Mouse (Mus musculus) neural tube, embryonic 13.5 days (tissue): ENCODE data around the gene Sept4. TPM values are rescaled to one million over a fixed set of nuclear protein-coding genes. Genes with fewer than 3 reads are reported as not detected.

ENCODE experiments used
- ATAC-seq: fragments of 200-750 bp; cut with Nextera tagmentation; 2 replicates; pipeline ENCODE4 v1.8.0; 2017; ENCODE audit warnings: low read depth, mild to moderate bottlenecking, moderate TSS enrichment, moderate library complexity
- H3K27ac ChIP-seq: fragments of 300-500 bp; sonication (generic); replicated peaks from 2 replicates; pipeline ENCODE4 v1.5.1; 2015; ENCODE audit warnings: moderate library complexity, mild to moderate bottlenecking, inconsistent platforms
- H3K27me3 ChIP-seq: fragments of 300-500 bp; sonication (generic); 2 replicates; pipeline ENCODE4 v1.6.1; 2015; ENCODE audit warnings: mild to moderate bottlenecking, inconsistent platforms
- H3K36me3 ChIP-seq: fragments of 300-500 bp; sonication (generic); 2 replicates; pipeline ENCODE4 v1.6.1; 2015; ENCODE audit warnings: mild to moderate bottlenecking, inconsistent platforms
- H3K4me1 ChIP-seq: fragments of 300-500 bp; sonication (generic); replicated peaks from 2 replicates; pipeline ENCODE4 v1.6.1; 2015; ENCODE audit warnings: inconsistent platforms
- H3K4me2 ChIP-seq: fragments of 300-500 bp; sonication (generic); 2 replicates; pipeline ENCODE4 v1.6.1; 2015; ENCODE audit warnings: inconsistent platforms, mild to moderate bottlenecking, moderate library complexity
- H3K4me3 ChIP-seq: fragments of 300-500 bp; sonication (generic); 2 replicates; pipeline ENCODE4 v1.5.1; 2015; ENCODE audit warnings: mild to moderate bottlenecking, inconsistent platforms
- H3K9ac ChIP-seq: fragments of 300-500 bp; sonication (generic); 2 replicates; pipeline ENCODE4 v1.6.1; 2015; ENCODE audit warnings: moderate library complexity, mild to moderate bottlenecking, inconsistent platforms
- H3K9me3 ChIP-seq: fragments of 300-500 bp; sonication (generic); 2 replicates; pipeline ENCODE4 v1.6.1; 2016; ENCODE audit warnings: inconsistent platforms
- WGBS: fragments of 180-500 bp; shearing (Covaris S2); methylation state at CpG from one replicate; pipeline ENCODE4 v1.1.7; 2015; 5-methylcytosine and 5-hydroxymethylcytosine counted together
- polyA plus RNA-seq: library from polyadenylated mRNA; unstranded; fragments of >200 nt; fragmentation: Nextera tagmentation; extraction: Ambion mirVana; gene quantifications from 2 replicates; pipeline ENCODE4 v1.2.1, GENCODE M21; 2015

Gene Sept4
- polyA plus RNA-seq, 1 experiment from 2014 or later = 27.2 TPM

DNA sequence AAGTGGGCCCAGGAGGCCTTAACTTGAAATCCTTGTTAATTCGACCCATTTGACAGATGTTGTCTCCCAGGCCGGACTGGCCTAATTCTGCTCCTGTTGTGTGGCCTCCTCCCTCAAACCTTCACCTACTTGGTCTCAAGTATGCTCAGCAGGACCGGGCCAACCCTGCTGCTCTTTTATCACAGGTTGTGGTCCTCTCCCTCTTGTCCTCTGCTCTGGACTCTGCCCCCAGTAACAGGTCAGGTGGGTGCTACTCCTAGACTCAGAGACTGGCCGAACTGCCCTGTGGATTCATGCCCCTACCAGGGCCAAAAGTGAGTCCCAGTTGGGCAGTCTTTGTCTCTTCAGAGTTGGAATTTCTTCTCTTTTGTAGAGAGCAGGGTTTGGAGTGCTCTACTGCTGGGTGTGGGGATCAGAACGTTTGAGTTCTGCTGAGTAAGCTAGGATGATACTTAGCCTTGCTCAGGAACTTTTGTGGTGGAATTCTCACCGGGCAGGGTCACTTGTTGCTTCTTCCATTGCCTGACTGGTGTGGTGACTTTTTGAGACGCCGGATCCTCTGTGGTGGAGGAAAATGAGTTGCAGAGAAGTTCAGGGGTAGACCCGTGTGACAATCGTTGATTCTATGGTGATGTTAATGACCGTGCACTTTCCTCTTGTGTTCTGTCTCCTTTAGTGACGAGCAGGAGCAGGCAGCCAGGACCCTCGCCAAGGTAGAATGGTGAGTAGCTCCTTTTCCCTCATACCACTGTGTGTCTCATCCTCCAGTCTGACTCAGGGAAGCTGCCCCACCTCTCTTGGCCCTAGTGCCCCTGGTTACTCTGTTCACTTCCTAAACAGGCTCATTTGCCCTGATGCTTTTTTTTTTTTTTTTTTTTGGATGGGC, 24.3 kb downstream of the Sept4 start:
- 32% methylated on average over 13 of the region's 13 CpGs for WGBS
- Histone ChIP-seq H3K36me3 (peaks cover 17% of the 10 kb centered on the region), H3K9me3 (no peaks in the 10 kb centered on the region), H3K27me3 (no peaks in the 10 kb centered on the region), H3K4me2 (peak overlapping the region; percentile 87), H3K9ac (peak overlapping the region; percentile 85), H3K4me3 (peak overlapping the region; percentile 78), H3K27ac (peak overlapping the region; percentile 90), H3K4me1 (peaks cover 72% of the 10 kb centered on the region)
- ATAC-seq = no peak

DNA sequence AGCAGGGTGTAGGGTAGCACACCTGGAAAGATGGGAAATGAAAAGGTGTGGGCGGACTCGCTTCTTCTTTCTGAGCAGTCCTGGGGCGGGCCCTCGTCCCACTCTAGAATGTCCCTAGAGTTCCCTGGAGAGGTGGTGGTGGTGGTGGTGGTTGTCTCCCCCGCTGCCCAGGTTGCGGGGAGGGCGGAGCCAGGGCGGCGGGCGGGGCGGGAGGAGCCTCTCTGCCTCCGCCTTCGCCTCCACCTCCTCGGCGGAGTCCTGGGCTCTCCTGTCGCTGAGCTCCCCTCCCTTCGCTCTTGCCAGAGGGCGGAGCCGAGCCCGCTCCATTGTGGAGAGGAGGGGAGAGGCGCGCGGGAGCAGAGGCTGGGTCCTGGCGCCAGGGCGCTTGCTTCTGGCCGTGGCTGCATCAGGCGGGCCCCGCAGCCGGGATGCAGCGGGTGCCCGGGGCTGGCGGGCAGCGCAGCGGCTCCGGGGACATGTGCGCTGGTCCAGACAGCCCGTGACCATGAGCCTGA, 26.7 kb downstream of the Sept4 start:
- H3K9me3 ChIP-seq = no peaks in the 10 kb centered on the region
- peak overlapping the region; percentile 91 for H3K27ac ChIP-seq
- no peaks in the 10 kb centered on the region for H3K27me3 ChIP-seq
- peak overlapping the region; percentile 92 for H3K4me2 ChIP-seq
- H3K9ac ChIP-seq = peak overlapping the region; percentile 97
- H3K36me3 ChIP-seq = peaks cover 41% of the 10 kb centered on the region
- peak; percentile 54 for ATAC-seq
- H3K4me3 ChIP-seq = peak overlapping the region; percentile 91
- 1% methylated on average over 35 of the region's 37 CpGs for WGBS
- peaks cover 66% of the 10 kb centered on the region for H3K4me1 ChIP-seq

DNA sequence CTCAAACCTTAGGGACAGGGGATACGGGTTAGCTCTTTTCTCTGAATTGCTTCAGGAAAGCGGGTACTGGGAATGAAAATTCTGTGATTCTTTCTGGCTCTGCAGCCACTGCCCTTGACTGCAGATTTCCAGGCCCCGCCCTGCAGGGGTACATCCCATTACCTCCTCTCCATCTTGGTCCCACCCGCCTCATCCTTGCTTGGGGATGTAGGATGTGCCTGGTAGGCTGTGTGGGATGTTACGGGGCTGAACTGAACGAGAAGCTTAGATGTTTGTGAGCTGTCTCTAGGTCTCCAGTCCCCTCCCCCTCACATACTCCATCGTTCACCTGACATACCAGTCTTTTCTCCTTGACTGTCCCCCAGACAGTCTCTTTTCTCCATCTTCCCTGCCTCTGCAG, 27.3 kb downstream of the Sept4 start:
- H3K4me1 ChIP-seq = peaks cover 60% of the 10 kb centered on the region
- no peak for ATAC-seq
- 5% methylated on average over 7 of the region's 7 CpGs for WGBS

DNA sequence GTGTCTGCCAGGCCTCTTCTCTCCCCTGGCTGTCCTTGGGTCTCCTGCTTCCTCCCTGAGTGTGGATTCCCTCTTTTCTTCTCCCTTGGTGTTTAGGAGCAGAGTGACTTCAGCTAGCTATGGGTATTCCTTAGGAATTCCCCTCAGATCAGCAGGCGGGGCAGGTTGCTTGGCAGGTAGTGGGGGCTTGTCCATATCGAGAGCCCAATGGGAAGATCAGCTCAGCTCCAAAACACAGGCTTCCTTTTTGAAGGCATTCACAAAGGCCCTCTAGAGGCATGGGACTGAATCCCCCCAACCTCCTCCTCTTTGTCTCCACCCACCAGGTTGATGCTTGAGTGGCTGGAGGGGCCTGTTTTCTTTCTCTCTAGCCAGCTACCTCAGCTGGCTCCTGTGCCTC, 27.8 kb downstream of the Sept4 start:
- Histone ChIP-seq H3K9ac (peak overlapping the region; percentile 97), H3K27ac (peak overlapping the region; percentile 91), H3K27me3 (no peaks in the 10 kb centered on the region), H3K4me3 (peak overlapping the region; percentile 91), H3K9me3 (no peaks in the 10 kb centered on the region), H3K36me3 (peaks cover 52% of the 10 kb centered on the region), H3K4me1 (peaks cover 59% of the 10 kb centered on the region), H3K4me2 (peak overlapping the region; percentile 92)
- 17% methylated on average over 2 of the region's 2 CpGs for WGBS
- no peak for ATAC-seq

More for the DNA sequence above, 27.3 kb downstream of the Sept4 start:
- Histone ChIP-seq H3K27me3 (no peaks in the 10 kb centered on the region), H3K4me2 (peak overlapping the region; percentile 92), H3K4me3 (peak overlapping the region; percentile 91), H3K27ac (peak overlapping the region; percentile 91), H3K9me3 (no peaks in the 10 kb centered on the region), H3K9ac (peak overlapping the region; percentile 97), H3K36me3 (peaks cover 47% of the 10 kb centered on the region)

DNA sequence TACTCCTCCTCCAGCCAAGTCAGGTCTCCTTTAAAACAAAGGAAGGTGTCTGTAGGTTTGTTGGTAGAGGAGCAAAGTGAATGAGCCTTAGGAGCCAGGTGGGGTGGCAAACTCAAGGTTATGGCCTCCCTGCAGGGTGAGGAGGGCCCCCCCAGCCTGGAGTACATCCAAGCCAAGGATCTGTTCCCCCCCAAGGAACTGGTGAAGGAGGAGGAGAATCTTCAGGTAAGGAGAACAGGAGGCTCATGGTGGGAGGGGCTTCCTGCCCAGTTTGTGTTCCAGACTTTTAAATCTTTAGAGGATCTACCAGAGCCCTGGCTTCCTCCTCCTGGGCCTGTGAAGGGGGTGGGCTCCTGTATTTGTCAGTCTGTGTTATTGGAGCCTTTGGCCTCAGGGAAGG, 28.4 kb downstream of the Sept4 start:
- H3K9ac ChIP-seq = peak overlapping the region; percentile 97
- peaks cover 59% of the 10 kb centered on the region for H3K4me1 ChIP-seq
- peak overlapping the region; percentile 91; the same call in 1 of the 2 replicates for H3K27ac ChIP-seq

DNA sequence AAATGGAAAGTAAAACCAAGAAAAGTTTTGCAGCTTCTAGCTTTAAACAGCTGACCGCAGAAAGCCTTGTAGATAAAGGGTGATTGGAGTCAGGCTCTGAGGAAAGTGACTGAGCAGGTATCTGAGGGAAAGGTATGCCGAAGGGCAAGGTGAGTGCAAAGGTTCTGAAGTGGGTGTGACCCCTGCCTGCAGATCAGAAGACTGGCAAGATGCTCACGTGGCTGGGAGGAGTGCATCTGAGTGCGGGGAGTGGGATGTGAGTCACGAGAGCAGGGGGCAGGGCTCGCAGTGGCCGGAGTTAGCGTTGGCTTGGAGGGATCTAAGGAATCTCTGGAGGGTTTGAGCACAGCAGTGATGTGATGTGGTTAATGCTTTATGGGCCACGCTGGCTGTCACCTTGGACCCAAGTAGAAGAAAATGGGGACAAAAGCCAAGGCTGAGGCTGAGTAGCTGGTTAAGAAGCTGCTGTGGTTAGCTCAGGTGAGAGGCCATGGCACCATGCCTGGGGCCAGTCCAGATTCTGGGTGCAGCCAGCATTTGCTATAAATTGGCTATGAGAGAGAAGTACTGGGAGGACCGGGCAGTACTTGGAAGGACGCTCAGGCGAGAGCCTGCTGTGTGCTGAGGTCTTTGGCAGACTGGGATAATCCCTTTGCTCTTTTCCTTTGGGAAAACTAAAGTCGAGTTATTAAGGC, 30.8 kb downstream of the Sept4 start:
- Histone ChIP-seq H3K27me3 (no peaks in the 10 kb centered on the region), H3K36me3 (peaks cover 76% of the 10 kb centered on the region), H3K9me3 (no peaks in the 10 kb centered on the region), H3K4me2 (no peak overlapping the region), H3K4me3 (no peak overlapping the region), H3K27ac (no peak overlapping the region), H3K9ac (no peak overlapping the region), H3K4me1 (peaks cover 38% of the 10 kb centered on the region)
- no peak for ATAC-seq
- 92% methylated on average over 13 of the region's 13 CpGs for WGBS

More for the DNA sequence above, 28.4 kb downstream of the Sept4 start:
- Histone ChIP-seq H3K4me3 (peak overlapping the region; percentile 91), H3K27me3 (no peaks in the 10 kb centered on the region), H3K36me3 (peaks cover 58% of the 10 kb centered on the region), H3K9me3 (no peaks in the 10 kb centered on the region), H3K4me2 (peak overlapping the region; percentile 92)
- no peak for ATAC-seq

DNA sequence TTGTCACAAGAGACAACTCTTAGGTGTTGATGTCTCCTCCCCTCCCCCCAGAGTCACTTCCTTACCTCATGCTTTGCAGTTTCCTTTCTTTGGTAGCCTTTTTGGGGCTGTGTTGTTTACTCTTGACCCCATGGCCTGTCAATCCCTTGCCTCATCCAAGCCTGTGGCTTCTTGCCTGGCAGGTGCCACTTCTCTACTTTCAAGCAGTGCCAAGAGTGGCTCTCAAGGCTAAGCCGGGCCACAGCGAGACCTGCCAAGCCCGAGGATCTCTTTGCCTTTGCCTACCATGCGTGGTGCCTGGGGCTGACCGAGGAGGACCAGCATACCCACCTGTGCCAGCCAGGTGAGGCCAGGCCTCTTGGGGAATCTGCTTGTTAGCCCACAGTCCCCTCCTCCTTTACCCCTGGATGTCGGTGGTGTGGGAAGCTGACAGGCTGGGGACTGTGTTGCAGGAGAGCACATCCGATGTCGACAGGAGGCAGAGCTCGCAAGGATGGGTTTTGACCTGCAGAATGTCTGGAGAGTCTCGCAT, 31.7 kb downstream of the Sept4 start:
- no peaks in the 10 kb centered on the region for H3K9me3 ChIP-seq
- no peak overlapping the region for H3K4me2 ChIP-seq
- H3K27me3 ChIP-seq = no peaks in the 10 kb centered on the region
- no peak overlapping the region for H3K27ac ChIP-seq
- no peak overlapping the region for H3K9ac ChIP-seq
- H3K4me1 ChIP-seq = peaks cover 29% of the 10 kb centered on the region
- WGBS = 91% methylated on average over 10 of the region's 10 CpGs
- ATAC-seq = no peak
- peaks cover 84% of the 10 kb centered on the region for H3K36me3 ChIP-seq
- H3K4me3 ChIP-seq = no peak overlapping the region

DNA sequence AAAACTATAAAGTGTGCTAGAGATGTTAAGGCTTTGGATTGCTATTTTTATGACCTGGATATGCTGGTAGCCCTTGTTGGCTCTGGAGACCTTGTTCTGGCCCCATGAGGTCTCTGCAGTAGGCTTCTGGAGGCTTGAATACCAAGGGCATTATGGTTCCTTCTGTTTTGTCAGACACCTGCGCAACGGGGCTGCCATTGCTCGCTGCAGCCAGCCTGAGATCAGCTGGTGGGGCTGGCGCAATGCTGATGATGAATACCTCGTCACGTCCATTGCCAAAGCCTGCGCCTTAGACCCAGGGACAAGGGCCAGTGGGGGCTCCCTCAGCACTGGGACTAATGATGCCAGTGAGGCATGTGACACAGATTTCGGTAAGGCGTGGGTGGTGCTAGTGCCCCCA, 33.5 kb downstream of the Sept4 start:
- Histone ChIP-seq H3K27ac (no peak overlapping the region), H3K27me3 (no peaks in the 10 kb centered on the region), H3K9me3 (no peaks in the 10 kb centered on the region), H3K9ac (no peak overlapping the region), H3K4me2 (no peak overlapping the region), H3K4me3 (no peak overlapping the region), H3K36me3 (peaks cover 100% of the 10 kb centered on the region), H3K4me1 (peaks cover 13% of the 10 kb centered on the region)
- ATAC-seq = no peak
- 92% methylated on average over 9 of the region's 9 CpGs for WGBS

DNA sequence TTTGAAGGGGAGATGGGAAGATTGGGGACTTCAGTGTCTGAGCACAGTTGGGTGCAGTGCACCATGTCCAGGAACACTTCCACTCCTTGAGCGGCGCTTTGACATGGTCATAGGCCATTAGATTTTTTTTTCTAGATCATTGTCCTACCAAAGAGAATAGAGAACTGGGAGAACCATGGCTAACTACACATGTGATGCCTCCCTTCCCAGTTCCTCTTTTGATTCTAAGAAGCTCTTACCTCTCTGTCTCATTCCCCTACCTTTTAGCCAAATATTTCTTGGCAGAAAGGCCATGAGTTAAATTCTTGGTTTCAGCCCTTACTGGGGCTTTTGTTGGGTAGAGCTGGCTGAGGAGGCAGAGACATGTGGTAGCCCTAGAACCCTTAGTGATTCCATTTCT, 34.9 kb downstream of the Sept4 start:
- no peak overlapping the region for H3K9ac ChIP-seq
- 0 out of 2 replicates have a peak, but pooled peaks cover 6% of the 10 kb centered on the region for H3K4me1 ChIP-seq
- WGBS = 98% methylated on average over 2 of the region's 2 CpGs
- no peak overlapping the region for H3K4me2 ChIP-seq
- peaks cover 100% of the 10 kb centered on the region for H3K36me3 ChIP-seq
- H3K27ac ChIP-seq = no peak overlapping the region
- H3K27me3 ChIP-seq = no peaks in the 10 kb centered on the region
- no peaks in the 10 kb centered on the region for H3K9me3 ChIP-seq
- no peak for ATAC-seq
- H3K4me3 ChIP-seq = no peak overlapping the region

DNA sequence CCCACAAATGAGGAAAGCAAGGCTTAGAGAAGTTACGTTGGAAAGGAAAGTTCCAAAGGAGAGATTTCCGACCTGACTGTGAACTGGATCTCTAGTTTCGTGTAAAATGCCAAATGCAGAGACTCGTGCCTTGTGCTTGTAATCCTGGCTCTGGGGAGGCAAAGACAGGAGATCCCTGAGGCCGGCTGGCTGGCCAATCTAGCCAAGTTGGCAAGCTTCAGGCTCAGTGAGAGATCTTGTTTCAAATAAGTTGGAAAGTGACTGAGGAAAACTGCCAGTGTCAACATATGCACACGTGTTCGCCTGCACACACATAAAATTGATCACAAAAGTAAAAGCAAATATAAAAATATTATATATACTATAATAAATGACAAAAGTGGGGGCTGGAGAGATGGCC, 40.6 kb downstream of the Sept4 start:
- ATAC-seq = no peak
- no peak overlapping the region for H3K4me2 ChIP-seq
- 91% methylated on average over 7 of the region's 7 CpGs for WGBS
- H3K4me1 ChIP-seq = no peaks in the 10 kb centered on the region; the same call in 1 of the 2 replicates
- no peak overlapping the region for H3K4me3 ChIP-seq
- no peaks in the 10 kb centered on the region for H3K9me3 ChIP-seq
- H3K27ac ChIP-seq = no peak overlapping the region
- H3K36me3 ChIP-seq = peaks cover 99% of the 10 kb centered on the region
- no peaks in the 10 kb centered on the region for H3K27me3 ChIP-seq
- no peak overlapping the region for H3K9ac ChIP-seq

DNA sequence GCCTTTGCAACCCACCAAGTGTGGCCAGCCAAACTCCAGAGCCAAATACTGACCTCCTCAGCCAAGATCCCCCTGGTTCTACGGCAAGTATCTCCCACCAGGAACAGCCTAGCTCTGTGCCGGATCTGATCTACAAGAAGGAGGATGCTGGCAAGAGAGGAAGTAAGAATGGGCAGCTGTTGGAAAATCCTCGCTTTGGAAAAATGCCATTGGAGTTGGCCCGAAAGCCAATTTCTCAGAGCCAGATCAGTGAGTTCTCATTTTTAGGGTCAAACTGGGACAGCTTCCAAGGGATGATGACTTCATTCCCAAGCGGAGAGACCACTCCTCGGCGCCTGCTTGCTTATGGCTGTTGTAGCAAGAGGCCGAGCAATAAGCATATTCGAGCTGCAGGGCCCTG, 42.8 kb downstream of the Sept4 start:
- Histone ChIP-seq H3K9ac (no peak overlapping the region), H3K4me3 (no peak overlapping the region), H3K9me3 (no peaks in the 10 kb centered on the region), H3K4me1 (no peaks in the 10 kb centered on the region; the same call in 1 of the 2 replicates), H3K27me3 (no peaks in the 10 kb centered on the region), H3K4me2 (no peak overlapping the region), H3K36me3 (peaks cover 98% of the 10 kb centered on the region), H3K27ac (no peak overlapping the region)
- ATAC-seq = no peak
- WGBS = 93% methylated on average over 9 of the region's 9 CpGs

DNA sequence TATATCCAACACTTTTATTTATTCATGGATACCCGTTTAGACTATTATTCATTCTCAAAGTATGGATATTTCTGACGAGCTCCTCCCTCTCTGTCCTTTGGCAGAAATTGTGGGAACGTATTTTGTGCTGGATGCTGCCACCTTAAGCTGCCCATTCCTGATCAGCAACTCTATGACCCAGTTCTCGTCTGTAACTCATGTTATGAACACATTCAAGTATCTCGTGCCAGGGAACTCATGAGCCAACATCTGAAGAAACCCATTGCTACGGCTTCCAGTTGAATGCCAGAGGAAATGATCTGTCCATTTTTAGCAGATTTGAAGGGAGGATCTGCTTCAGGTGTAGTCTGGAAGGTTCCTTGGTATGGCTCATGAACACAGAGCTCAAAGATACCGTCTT, 45.3 kb downstream of the Sept4 start:
- H3K4me3 ChIP-seq = no peak overlapping the region
- no peak overlapping the region for H3K9ac ChIP-seq
- no peaks in the 10 kb centered on the region for H3K27me3 ChIP-seq
- H3K4me2 ChIP-seq = no peak overlapping the region
- H3K36me3 ChIP-seq = peaks cover 98% of the 10 kb centered on the region
- no peaks in the 10 kb centered on the region; the same call in 1 of the 2 replicates for H3K4me1 ChIP-seq
- ATAC-seq = no peak
- WGBS = 93% methylated on average over 7 of the region's 7 CpGs
- no peak overlapping the region for H3K27ac ChIP-seq
- H3K9me3 ChIP-seq = no peaks in the 10 kb centered on the region; the same call in 1 of the 2 replicates
